Mouse (Mus musculus) stomach, postnatal 0 days (tissue): ENCODE data around the gene Siglec1.

Experiments used
- CTCF ChIP-seq: IDR thresholded peaks from 2 replicates; pipeline ENCODE4 v1.5.1; 2016; ENCODE audit warnings: antibody characterized with exemption, low read depth, mild to moderate bottlenecking, moderate library complexity
- EP300 ChIP-seq: optimal IDR thresholded peaks from 2 replicates; pipeline ENCODE3; 2016; ENCODE audit warnings: antibody characterized with exemption

- TF ChIP-seq CTCF (no peak), EP300 (no peak)
Observed at GRCm38 (mm10) chr2:131072536-131072935, 14.0 kb downstream of the Siglec1 start.
